Mouse (Mus musculus) liver, embryonic 14 days (tissue): ENCODE results near the gene Akr1c20. TPM values are rescaled to one million over a fixed set of nuclear protein-coding genes. Genes with fewer than 3 reads are reported as not detected.

Experiments used
- polyA plus RNA-seq: library from polyadenylated mRNA; depleted of rRNA; stranded (reverse); fragments of >200 nt; gene quantifications from 2 replicates; pipeline ENCODE4 v1.2.3, GENCODE M21; 2012; rRNA removed

The Akr1c20 gene
- 0.03 and 0.10 TPM in 2 replicates for polyA plus RNA-seq

GRCm38 (mm10) chr13:4523201-4523838 is at the start of gene Akr1c20:
Akr1c20 (minus strand) TSS chr13:4523345.

Other genes starting within 250 kb of the Akr1c20 start
- 6.7 and 9.0 TPM in 2 replicates for gene Akr1c12, start 243.9 kb downstream of the Akr1c20 start, polyA plus RNA-seq
- gene Akr1c6, start 89.0 kb downstream of the Akr1c20 start, polyA plus RNA-seq, result 0.66 and 0.78 TPM in 2 replicates
- 0.02 TPM in 1 of 2 replicates, not detected in the other for gene Akr1c21, start 50.7 kb upstream of the Akr1c20 start, polyA plus RNA-seq
- gene Akr1e1, start 85.8 kb upstream of the Akr1c20 start, polyA plus RNA-seq, result 7.0 and 7.1 TPM in 2 replicates